Mouse (Mus musculus) stomach, embryonic 15.5 days (tissue): Measurements from ENCODE around the gene Plekha4. TPM values are rescaled to one million over a fixed set of nuclear protein-coding genes. Genes with fewer than 3 reads are reported as not detected.

ENCODE experiments used
- ATAC-seq: fragments of 200-750 bp; cut with Nextera tagmentation; 2 replicates; pipeline ENCODE4 v1.8.0; 2017; ENCODE audit warnings: low read depth, moderate number of reproducible peaks, moderate TSS enrichment; ENCODE audit not compliant: insufficient read depth, low FRiP score
- H3K27ac ChIP-seq: fragments of 300-500 bp; sonication (generic); 2 replicates; pipeline ENCODE4 v1.5.1; 2015; ENCODE audit warnings: mild to moderate bottlenecking, inconsistent platforms
- H3K27me3 ChIP-seq: fragments of 300-500 bp; sonication (generic); replicated peaks from 2 replicates; pipeline ENCODE4 v1.6.1; 2015; ENCODE audit warnings: inconsistent platforms
- H3K36me3 ChIP-seq: fragments of 300-500 bp; sonication (generic); 2 replicates; pipeline ENCODE4 v1.6.1; 2015; ENCODE audit warnings: inconsistent platforms
- H3K4me1 ChIP-seq: fragments of 300-500 bp; sonication (generic); 2 replicates; pipeline ENCODE4 v1.6.1; 2015; ENCODE audit warnings: inconsistent platforms
- H3K4me2 ChIP-seq: fragments of 300-500 bp; sonication (generic); 2 replicates; pipeline ENCODE4 v1.6.1; 2015; ENCODE audit warnings: mild to moderate bottlenecking, inconsistent platforms
- H3K4me3 ChIP-seq: fragments of 300-500 bp; sonication (generic); replicated peaks from 2 replicates; pipeline ENCODE4 v1.5.1; 2015; ENCODE audit warnings: inconsistent platforms
- H3K9ac ChIP-seq: fragments of 300-500 bp; sonication (generic); 2 replicates; pipeline ENCODE4 v1.6.1; 2015; ENCODE audit warnings: inconsistent platforms
- H3K9me3 ChIP-seq: fragments of 300-500 bp; sonication (generic); 2 replicates; pipeline ENCODE4 v1.6.1; 2016; ENCODE audit warnings: inconsistent platforms
- whole genome bisulfite sequencing: fragments of 180-500 bp; shearing (Covaris S2); methylation state at CpG from one replicate; pipeline ENCODE4 v1.1.7; 2015; 5-methylcytosine and 5-hydroxymethylcytosine counted together
- polyA plus RNA-seq: library from polyadenylated mRNA; unstranded; fragments of >200 nt; fragmentation: Nextera tagmentation; extraction: Ambion mirVana; gene quantifications from 2 replicates; pipeline ENCODE4 v1.2.1, GENCODE M21; 2015

Plekha4 gene
- polyA plus RNA-seq, 1 experiment from 2014 or later, result 2.9 TPM

GRCm38 (mm10) chr7:45549641-45550436 lies 23.7 kb downstream of the Plekha4 start:
- 88% methylated on average over 16 of the region's 16 CpGs for WGBS
- Histone ChIP-seq H3K9ac (no peak overlapping the region), H3K4me2 (no peak overlapping the region), H3K4me3 (no peak overlapping the region), H3K27ac (no peak overlapping the region), H3K36me3 (no peaks in the 10 kb centered on the region), H3K9me3 (no peaks in the 10 kb centered on the region), H3K27me3 (no peaks in the 10 kb centered on the region), H3K4me1 (no peaks in the 10 kb centered on the region)
- no peak for ATAC-seq

GRCm38 (mm10) chr7:45550821-45551511 lies 24.8 kb downstream of the Plekha4 start:
- 67% methylated on average over 11 of the region's 11 CpGs for WGBS
- no peak for ATAC-seq
- H3K4me1 ChIP-seq, result no peaks in the 10 kb centered on the region
- H3K4me3 ChIP-seq, result no peak overlapping the region
- no peaks in the 10 kb centered on the region for H3K9me3 ChIP-seq
- H3K27ac ChIP-seq, result no peak overlapping the region
- no peak overlapping the region for H3K9ac ChIP-seq
- no peak overlapping the region for H3K4me2 ChIP-seq
- no peaks in the 10 kb centered on the region for H3K27me3 ChIP-seq
- no peaks in the 10 kb centered on the region for H3K36me3 ChIP-seq

- Histone ChIP-seq H3K36me3 (no peaks in the 10 kb centered on the region), H3K27ac (no peak overlapping the region), H3K4me1 (no peaks in the 10 kb centered on the region), H3K4me3 (no peak overlapping the region), H3K27me3 (no peaks in the 10 kb centered on the region), H3K9me3 (no peaks in the 10 kb centered on the region), H3K4me2 (no peak overlapping the region), H3K9ac (no peak overlapping the region)
- 77% methylated on average over 8 of the region's 8 CpGs for WGBS
- no peak for ATAC-seq
Measured at GRCm38 (mm10) chr7:45551512-45551883, 25.4 kb downstream of the Plekha4 start.

GRCm38 (mm10) chr7:45553519-45553918 lies 27.4 kb downstream of the Plekha4 start:
- H3K4me2 ChIP-seq, result no peak overlapping the region
- 61% methylated on average over 8 of the region's 8 CpGs for WGBS
- no peak overlapping the region for H3K9ac ChIP-seq
- H3K36me3 ChIP-seq, result no peaks in the 10 kb centered on the region
- no peaks in the 10 kb centered on the region for H3K4me1 ChIP-seq
- no peak overlapping the region for H3K4me3 ChIP-seq
- H3K9me3 ChIP-seq, result no peaks in the 10 kb centered on the region
- no peak overlapping the region for H3K27ac ChIP-seq
- no peaks in the 10 kb centered on the region for H3K27me3 ChIP-seq
- no peak for ATAC-seq

GRCm38 (mm10) chr7:45553990-45554389 lies 27.9 kb downstream of the Plekha4 start:
- Histone ChIP-seq H3K36me3 (no peaks in the 10 kb centered on the region), H3K9me3 (no peaks in the 10 kb centered on the region), H3K4me3 (no peak overlapping the region), H3K9ac (no peak overlapping the region), H3K4me1 (no peaks in the 10 kb centered on the region), H3K4me2 (no peak overlapping the region), H3K27ac (no peak overlapping the region), H3K27me3 (no peaks in the 10 kb centered on the region)
- ATAC-seq, result no peak
- 94% methylated on average over 2 of the region's 2 CpGs for WGBS

GRCm38 (mm10) chr7:45554744-45555143 lies 28.6 kb downstream of the Plekha4 start, which contains the start of gene Hsd17b14:
Gene Hsd17b14 (plus strand): TSS chr7:45554893.
- H3K36me3 ChIP-seq, result no peaks in the 10 kb centered on the region
- no peak within 1 kb of the TSS for H3K27ac ChIP-seq
- WGBS, result 38% methylated on average over 8 of the region's 8 CpGs
- no peak within 1 kb of the TSS for H3K4me3 ChIP-seq
- no peak within 1 kb of the TSS for H3K9ac ChIP-seq
- H3K9me3 ChIP-seq, result no peaks in the 10 kb centered on the region
- H3K27me3 ChIP-seq, result no peaks in the 10 kb centered on the region
- no peaks in the 10 kb centered on the region for H3K4me1 ChIP-seq
- no peak for ATAC-seq
- no peak within 1 kb of the TSS for H3K4me2 ChIP-seq

- Histone ChIP-seq H3K9ac (no peak overlapping the region), H3K4me1 (no peaks in the 10 kb centered on the region), H3K9me3 (no peaks in the 10 kb centered on the region), H3K36me3 (no peaks in the 10 kb centered on the region), H3K4me3 (no peak overlapping the region), H3K27me3 (no peaks in the 10 kb centered on the region), H3K4me2 (no peak overlapping the region), H3K27ac (no peak overlapping the region)
- ATAC-seq, result no peak; the same call in 1 of the 2 replicates
- 24% methylated on average over 8 of the region's 8 CpGs for WGBS
Measured at GRCm38 (mm10) chr7:45555787-45556186, 29.7 kb downstream of the Plekha4 start.

- Histone ChIP-seq H3K4me1 (peaks cover 13% of the 10 kb centered on the region), H3K27me3 (no peaks in the 10 kb centered on the region), H3K27ac (no peak overlapping the region), H3K9me3 (no peaks in the 10 kb centered on the region), H3K9ac (no peak overlapping the region), H3K36me3 (no peaks in the 10 kb centered on the region), H3K4me3 (no peak overlapping the region), H3K4me2 (no peak overlapping the region)
- WGBS, result 33% methylated on average over 6 of the region's 6 CpGs
- ATAC-seq, result 0 out of 2 replicates have a peak, but pooled peaks have one; percentile 30
Measured at GRCm38 (mm10) chr7:45558907-45559306, 32.8 kb downstream of the Plekha4 start.

- Histone ChIP-seq H3K9me3 (no peaks in the 10 kb centered on the region), H3K4me2 (no peak overlapping the region), H3K27me3 (no peaks in the 10 kb centered on the region), H3K9ac (no peak overlapping the region), H3K27ac (no peak overlapping the region), H3K36me3 (no peaks in the 10 kb centered on the region), H3K4me3 (no peak overlapping the region), H3K4me1 (peaks cover 13% of the 10 kb centered on the region)
- no peak for ATAC-seq
- WGBS, result 78% methylated on average over 7 of the region's 7 CpGs
Measured at GRCm38 (mm10) chr7:45560241-45560640, 34.1 kb downstream of the Plekha4 start.

- no peaks in the 10 kb centered on the region for H3K27me3 ChIP-seq
- H3K4me3 ChIP-seq, result 0 out of 2 replicates have a peak overlapping the region, but pooled peaks have one; percentile 5
- H3K36me3 ChIP-seq, result no peaks in the 10 kb centered on the region
- peaks cover 13% of the 10 kb centered on the region for H3K4me1 ChIP-seq
- no peak overlapping the region for H3K27ac ChIP-seq
- WGBS, result 21% methylated on average over 17 of the region's 17 CpGs
- H3K9ac ChIP-seq, result no peak overlapping the region
- peak overlapping the region; percentile 35; the same call in 1 of the 2 replicates for H3K4me2 ChIP-seq
- H3K9me3 ChIP-seq, result no peaks in the 10 kb centered on the region
- peak; percentile 56; the same call in 1 of the 2 replicates for ATAC-seq
Measured at GRCm38 (mm10) chr7:45560843-45561623, 34.9 kb downstream of the Plekha4 start.

- H3K36me3 ChIP-seq, result no peaks in the 10 kb centered on the region
- 0 out of 2 replicates have a peak overlapping the region, but pooled peaks have one; percentile 21 for H3K27ac ChIP-seq
- 0 out of 2 replicates have a peak overlapping the region, but pooled peaks have one; percentile 5 for H3K4me3 ChIP-seq
- no peak overlapping the region for H3K9ac ChIP-seq
- peak; percentile 16; the same call in 1 of the 2 replicates for ATAC-seq
- peaks cover 13% of the 10 kb centered on the region for H3K4me1 ChIP-seq
- H3K4me2 ChIP-seq, result peak overlapping the region; percentile 35
- H3K9me3 ChIP-seq, result no peaks in the 10 kb centered on the region
- H3K27me3 ChIP-seq, result no peaks in the 10 kb centered on the region
- 46% methylated on average over 12 of the region's 12 CpGs for WGBS
Measured at GRCm38 (mm10) chr7:45561624-45562520, 35.7 kb downstream of the Plekha4 start.
